Mouse (Mus musculus) NIH3T3 (cell line): Measurements from ENCODE around the gene Iars2.
"Not testable (repeated sequence)": the region's sequence is repeated elsewhere in the genome, so short reads cannot be mapped to it uniquely, and the experiment has no call there.

Source experiments
- DNase-seq: peaks from one replicate; pipeline ENCODE4 v3.0.0-alpha.2; 2012; ENCODE audit warnings: low read depth

Iars2 gene

DNA sequence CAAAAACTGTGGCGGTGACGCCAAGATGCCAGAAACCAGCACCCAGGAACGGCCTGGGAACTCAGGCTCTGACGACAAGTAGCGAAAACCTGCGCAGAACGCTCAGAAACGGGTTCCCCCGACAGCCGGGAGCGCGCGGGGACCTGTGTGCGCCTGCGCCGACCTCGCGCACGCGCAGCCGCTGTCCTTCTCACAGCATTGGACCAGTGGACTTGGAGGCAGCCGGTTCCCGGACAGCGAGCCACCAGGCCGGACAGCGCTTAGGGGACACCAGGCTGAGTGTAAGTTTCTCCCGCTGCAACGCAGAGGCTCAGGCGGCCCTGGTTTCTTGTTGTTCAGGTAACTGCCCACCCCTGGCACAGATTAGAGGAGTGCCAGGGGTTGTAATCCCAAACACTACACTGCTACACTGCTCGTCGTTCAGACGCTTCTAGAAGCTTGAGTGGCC is 2.8 kb upstream of the Iars2 start, which contains the start of gene Bpnt1:
Gene Bpnt1, plus strand, starts transcription at position 167 of the 448 bp plus-strand sequence.
- DNase-seq: peak; percentile 95

DNA sequence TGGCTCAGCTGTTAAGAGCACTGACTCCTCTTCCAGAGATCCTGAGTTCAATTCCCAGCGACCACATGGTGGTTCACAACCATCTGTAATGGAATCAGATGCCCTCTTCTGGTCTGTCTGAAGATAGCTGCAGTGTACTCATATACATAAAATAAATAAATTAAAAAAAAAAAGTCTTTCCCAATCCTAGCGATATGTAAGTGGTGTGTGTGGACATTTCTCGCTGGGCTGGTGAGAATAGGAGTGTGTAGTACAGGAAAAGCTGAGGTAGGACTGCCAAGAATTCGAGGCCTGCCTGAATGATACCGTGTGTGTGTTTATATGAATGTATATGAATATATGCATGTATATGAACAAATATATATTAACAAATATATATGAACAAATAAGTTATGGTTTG is 2.2 kb upstream of the Iars2 start:
- DNase-seq: peak; percentile 36

DNA sequence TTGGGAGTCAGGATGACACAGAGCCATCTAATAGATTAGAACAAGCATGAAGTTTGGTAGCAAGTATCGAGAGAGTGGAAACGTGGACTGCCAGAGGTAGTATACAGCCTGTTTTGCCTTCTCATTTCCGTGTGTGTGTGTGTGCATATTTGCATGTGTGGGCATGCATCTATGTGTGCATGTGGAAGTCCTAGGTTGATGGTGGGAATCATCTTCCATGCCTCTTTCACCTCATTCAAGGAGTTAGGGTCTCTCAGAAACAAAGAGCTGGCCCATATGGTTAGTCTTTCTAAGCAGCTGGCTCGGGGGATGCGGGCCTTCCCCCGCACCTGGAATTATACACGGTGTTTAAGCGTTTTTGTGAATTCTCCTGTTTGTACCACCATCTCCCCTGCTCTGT is 655 bp upstream of the Iars2 start:
- no peak for DNase-seq

DNA sequence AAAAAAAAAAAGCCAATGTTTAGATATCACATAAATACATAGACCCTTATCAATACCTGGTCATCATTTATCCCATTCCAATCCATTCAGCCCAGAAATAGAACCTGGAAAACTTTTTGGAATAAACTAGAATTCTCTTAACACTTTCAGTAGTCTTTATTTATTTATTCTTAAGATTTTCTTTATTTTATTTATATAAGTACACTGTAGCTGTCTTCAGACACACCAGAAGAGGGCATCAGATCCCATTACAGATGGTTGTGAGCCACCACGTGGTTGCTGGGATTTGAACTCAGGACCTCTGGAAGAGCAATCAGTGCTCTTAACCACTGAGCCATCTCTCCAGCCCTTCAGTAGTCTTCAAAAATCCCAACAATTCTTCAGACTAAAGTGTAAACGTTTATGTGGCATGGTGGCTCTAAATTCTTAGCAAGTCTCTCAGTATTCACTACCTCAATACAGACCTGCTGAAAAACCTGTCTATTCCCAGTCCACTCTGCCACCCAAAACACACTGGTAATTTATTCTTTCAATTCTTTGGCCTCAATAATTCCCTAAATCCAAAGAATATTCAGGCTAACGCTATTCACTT is 1.3 kb downstream of the Iars2 start:
- DNase-seq: not testable (repeated sequence)

DNA sequence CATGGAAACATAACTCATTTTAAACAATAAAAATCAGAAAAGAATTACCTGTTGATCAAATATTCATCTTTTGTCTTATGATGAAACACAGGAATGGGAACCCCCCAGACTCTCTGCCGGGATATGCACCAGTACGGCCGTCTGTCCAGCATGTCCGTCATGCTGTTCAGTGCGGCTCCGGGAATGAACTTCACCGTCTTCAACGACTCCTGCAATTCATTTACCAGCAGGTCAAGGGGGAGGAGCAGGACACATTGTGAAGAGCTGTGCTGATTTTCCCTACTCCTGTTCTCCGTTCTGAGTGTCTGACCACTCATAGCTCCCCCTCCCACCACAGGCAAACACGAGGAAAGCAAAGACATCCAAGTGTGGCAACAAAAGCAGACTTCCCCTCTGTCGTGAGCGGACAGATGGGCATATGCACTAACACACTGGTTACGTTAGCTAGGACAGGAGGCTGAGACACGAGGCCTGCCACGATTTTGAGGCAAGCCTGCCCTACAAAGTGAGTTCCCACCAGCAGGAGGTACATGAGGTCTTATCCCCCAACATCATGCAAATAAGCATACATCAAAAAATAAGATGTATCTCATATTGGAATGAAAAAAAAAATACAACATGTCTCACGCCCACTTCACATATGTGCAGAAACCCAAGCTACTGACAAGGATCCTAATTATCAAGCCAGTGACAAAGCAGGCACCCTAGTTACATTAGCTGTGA is 13.2 kb downstream of the Iars2 start:
- no peak for DNase-seq

DNA sequence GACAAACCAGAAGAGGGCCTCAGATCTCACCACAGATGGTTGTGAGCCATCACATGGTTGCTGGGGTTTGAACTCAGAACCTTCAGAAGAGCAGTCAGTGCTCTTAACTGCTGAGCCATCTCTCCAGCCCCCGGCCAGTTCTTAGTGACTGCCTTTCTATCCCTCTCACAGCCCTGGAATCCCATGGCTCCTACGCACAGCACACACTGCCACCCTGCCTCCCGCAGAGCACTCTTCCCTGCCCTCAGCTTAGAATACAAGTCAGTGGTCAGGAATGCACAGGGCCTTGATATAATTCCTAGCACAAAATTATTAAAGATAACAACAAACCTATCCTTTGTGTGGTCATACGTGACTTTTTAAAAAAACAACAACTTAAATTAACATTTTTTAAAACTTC is 14.7 kb downstream of the Iars2 start:
- no peak for DNase-seq

DNA sequence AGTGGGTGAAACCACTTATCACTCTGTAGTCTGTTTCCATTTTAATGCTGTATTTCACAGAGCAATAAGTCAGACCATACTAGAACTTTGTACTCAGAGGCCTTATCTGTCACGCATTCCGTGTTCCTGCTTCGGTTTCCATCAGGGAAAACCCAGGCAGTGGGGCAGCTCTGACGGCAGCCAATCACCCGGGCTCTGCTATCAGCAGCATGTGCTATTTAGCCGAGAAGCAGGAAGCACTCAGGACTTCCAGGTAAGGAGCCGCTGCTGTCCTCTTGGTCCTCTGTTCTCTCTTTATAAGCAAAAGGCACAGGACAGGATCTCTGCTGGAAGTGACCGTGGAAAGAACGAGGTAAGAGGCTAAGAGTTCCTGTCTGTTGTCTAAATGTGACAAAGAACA is 17.2 kb downstream of the Iars2 start:
- DNase-seq: no peak

DNA sequence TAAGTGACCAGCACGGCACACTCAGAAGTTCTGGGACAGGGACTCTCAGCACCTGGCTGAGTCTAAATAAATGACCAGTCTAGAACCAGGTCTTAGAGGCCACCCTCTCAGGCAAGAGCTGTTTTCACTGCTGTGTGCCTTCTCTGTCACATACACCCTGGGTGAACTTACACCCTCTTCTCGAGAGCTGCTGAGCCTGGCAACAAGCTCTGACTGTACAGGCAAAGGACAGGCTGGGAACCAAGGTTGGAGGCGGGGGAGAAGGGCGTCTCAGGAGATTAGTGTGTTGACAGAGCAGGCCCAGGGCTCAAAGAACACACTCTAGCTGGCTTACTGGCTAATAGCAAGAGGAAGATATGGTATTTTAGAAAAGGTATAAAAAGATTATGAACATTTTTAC is 20.3 kb downstream of the Iars2 start:
- no peak for DNase-seq

DNA sequence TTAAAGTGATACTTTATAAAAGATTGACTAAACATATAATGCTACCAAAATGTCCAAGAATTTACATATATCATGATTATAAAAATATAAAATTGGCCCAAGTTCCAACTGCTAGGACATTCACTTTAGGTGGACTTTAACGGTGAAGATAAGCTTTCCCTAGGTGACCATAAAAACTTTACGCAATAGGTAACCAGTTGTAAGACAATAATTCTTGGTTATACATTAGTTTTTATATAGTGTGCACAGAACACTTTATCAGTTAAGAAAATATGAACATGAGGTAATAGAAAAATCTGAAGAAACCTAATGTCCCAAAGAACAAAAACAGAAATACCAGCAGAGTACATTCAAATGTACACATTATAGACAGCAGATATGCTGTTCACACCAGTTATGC is 20.9 kb downstream of the Iars2 start:
- DNase-seq: no peak

DNA sequence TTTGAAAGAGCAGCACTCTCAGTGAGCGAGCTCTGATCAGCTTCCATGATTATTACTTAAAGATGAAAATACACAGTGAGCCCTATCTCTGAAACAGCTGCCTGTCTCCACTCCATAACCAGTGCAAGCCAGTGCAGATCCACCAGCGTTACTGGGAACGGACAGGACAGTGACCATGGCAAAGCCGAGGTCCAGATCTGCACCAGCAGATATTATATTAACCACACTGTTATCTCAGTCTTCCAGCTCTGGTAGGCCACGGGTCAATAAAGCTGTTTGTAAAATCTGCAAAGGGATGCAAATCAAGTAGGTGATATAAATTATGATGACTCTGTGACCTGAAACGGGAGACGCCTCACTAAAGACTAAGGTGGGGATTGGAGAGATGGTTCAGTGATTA is 21.6 kb downstream of the Iars2 start:
- no peak for DNase-seq

DNA sequence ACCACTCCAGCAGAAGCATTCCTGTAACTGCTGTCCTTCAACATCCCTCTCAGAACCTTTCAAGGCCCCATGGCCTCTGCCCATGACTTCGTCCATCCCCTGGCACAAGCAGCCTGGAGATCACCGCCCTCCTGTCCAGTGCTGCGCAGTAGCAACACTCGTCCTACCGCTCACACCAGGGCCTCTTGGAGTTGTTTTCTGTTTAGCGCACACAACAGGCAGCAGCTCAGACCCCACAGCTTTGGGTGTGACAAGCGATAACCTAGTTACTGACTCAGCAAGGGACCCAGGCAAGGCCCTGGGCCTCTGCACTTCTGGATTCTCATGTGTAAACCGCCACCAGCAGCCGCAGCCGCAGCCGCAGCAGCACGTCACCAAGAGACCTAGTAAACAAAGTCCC is 22.4 kb downstream of the Iars2 start:
- no peak for DNase-seq

DNA sequence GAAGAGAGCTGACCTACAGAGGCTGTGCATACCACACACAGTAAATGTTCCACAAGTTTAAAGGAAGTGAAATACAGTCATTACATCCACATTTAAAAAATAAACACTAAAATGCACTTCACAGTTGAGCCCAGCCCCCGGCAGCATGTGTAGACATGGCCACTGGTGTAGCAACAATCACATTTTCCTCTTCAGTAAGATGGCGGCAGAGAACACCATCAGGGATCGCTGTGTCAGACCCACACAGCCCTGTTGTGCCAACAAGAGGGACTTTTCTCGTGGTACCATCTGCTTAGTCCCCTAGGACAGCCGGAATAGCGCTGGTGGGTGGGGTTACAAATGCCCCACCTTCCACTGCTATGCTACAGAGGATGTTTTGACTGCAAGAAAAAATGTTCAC is 26.4 kb downstream of the Iars2 start:
- DNase-seq: no peak

DNA sequence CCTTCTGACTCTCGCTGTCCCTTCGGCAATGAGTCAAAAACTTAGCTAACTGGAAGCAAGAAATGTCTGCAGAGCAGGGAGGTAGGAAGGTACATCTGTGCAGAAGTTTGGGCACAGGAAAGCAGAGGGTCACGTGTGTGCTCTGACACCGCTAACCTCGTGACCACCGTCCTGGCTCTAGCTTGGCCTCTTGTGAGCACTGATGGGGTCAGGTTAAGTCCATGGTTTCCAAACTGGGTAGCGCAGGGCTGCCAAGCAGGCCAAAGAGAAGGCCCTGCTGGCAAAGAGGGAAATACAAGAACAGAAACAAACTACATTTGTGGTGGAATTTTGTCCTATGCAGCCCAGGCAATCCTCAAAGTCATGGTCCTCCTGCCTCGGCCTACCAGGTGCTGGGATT is 30.7 kb downstream of the Iars2 start:
- DNase-seq: no peak

DNA sequence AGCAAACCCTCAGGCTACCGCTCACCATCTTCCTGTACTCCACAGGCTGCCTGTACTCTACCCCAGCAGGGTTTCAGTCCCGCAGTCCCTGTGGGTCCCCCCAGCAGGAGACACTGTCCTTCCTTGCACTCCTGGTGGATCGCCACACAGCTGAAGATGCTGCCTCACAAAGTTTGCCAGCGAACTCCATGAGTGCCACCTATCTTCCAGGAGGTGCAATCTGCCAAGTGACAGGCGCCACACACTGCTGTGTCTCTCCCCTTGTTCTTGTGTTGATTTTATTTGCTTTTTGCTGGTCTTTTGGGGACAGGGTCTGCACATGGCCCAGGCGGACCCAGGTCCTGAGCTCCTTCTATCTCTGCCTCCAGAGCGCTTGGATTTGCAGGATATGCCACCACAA is 32.3 kb downstream of the Iars2 start:
- no peak for DNase-seq

DNA sequence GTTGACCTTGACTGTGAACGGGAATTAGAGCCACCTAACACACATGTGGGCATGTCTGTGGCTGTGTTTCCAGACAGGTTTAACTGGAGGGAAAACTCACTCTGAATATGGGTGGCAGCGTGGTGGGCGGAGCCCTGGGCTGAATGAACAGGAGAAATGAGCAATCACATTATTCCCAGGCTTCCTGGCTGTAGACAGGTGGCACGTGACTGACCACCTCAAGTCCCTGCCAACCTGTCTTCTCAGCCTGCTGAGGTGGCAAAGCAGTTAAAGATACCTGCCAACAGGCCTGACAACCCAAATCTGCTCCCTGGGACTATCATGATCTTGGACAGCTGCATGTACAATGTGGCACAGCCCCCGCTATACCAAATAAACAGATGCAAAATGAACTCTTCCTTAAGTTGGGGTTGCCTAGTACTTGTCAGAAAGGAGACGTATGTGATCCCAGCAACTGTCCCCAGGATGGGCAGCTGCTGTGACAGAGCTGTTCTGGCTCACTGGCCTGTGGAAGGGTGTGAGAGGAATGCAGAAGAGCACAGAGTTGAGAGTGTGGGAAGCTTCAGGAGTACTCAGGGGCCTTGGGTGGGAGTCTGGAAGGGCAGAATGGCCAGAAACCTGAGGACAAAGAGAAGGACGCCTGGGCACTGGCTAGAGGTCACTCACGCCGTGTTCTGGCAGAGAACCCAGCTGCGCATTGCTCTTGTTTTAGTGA is 36.4 kb downstream of the Iars2 start:
- DNase-seq: no peak

DNA sequence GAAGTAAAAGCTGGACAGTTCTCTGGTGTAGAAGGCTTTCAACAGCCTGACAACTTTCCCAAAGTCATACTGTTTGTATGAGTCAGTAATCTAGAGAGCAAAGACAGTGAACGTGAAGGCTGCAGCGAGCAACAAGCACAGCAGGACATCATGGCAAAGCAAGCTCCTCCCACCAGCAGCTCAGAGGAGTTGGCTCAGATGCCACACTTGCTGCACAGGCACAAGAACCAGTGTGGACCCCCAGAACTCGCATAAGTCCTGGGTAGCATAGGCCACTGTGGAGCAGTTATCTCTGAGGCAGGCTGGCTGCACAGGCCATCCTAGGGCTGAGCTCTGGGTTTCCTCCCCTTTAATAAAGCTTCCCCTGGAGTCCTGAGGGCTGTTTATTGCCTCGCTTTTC is 37.9 kb downstream of the Iars2 start:
- peak; percentile 11 for DNase-seq

DNA sequence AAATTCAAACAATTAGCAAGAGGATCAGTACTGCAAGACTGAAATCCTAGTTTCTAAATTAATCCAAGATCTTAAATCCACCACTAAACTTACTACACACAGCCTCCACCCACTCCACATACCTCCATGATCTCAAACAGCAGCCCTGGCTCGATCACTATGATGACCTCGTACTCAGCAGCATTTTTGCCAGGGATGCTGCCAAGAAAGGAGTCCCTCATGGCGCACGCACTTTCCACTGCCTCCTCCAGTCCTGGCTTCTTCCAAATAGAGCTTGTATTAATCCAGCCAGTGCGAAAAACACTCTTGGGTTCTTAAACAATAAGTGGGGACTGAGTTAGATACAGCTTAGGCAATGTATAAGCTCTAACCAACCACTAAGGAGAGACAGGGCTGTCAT is 40.0 kb downstream of the Iars2 start:
- DNase-seq: peak; percentile 79

DNA sequence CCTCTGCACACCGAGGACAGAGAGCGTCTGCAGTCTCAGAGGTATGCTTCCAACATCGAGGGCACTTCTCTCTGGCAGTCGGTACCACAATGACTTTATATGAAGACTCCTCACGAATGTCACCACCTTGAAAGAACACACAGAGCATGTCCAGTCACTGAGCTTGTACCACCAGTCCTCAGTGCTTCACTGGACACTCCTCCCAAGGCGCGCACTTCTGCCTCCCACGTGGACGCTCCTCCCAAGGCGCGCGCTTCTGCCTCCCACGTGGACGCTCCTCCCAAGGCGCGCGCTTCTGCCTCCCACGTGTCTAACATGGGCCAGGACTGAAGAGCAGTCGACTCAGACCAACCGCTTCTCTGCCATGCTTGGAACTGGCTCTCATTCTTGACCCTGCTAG is 42.1 kb downstream of the Iars2 start:
- no peak for DNase-seq

DNA sequence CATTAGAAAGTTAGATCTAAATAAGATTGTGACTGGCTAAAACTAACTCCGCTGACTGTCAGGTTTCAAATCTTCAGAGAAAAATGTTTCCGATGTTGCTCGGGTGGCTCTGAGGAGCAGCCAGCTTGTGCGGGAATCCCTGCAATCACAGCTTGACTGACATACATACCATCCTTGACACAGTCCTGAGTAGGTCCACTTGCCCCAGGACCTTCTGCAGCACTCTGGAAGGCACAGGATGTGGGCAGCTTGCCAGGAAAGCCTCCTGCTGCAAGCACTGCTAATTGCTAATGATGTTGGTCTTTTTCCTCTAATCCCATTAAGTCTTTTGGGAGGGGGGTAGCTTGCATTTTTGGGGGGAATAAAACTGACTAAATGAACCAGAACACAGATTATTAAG is 44.0 kb downstream of the Iars2 start:
- DNase-seq: peak; percentile 10

DNA sequence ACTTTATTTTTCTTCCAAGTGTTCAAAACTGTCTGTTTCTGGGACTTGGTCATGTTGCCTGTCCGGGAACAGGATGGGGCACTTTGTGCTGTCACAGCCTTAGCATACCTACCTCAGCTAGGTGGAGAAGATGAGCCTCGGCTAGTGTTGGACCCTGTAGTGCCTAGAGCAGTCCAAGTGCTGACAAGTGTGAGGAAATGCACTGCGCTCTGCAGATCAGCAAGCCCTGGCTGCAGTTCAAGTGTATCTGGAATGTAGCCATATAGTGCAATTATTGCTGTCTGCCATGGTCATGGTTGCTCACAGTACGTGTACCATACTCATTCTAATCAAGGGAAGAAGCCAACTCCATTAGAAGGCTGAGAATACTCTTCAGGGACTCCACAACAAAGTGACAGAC is 44.5 kb downstream of the Iars2 start:
- DNase-seq: peak; percentile 73

DNA sequence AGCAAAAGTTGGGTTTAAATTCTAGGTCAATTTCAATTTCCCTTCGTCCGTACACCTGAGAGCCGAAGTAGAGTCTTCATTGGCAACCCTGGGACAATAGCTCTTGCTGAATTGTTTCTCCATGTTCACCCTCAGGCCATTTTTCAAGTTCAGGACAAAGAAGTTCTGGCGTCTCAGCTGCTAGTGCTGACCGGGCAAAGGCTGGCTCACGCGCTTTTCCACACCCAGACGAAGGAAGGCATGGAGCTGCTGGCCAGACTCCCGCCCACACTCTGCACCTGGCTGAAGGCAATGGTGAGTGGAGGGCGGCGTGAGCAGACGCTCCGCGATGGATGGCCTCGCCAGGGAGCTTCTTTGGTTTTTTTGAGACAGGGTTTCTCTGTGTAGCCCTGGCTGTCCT is 45.9 kb downstream of the Iars2 start:
- DNase-seq: no peak

DNA sequence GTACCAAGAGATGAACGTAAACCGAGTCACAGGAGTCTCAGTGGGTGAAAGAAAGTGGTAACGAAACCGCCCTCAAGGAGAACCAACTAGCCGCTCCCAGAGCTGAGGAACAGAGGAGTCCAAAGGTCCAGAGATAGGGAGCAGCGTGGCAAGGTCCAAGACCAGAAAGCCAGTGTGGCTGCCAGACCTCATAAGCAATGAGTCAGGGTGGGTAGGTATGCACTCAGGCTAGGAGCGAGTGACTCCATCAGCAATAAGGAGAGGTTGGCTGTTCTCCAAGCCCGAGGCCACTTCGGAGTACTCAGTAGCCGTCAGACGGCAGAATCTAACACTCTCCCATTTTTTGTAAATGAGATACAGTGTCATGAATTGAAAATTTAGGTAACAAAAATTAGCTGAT is 46.4 kb downstream of the Iars2 start:
- peak; percentile 26 for DNase-seq

DNA sequence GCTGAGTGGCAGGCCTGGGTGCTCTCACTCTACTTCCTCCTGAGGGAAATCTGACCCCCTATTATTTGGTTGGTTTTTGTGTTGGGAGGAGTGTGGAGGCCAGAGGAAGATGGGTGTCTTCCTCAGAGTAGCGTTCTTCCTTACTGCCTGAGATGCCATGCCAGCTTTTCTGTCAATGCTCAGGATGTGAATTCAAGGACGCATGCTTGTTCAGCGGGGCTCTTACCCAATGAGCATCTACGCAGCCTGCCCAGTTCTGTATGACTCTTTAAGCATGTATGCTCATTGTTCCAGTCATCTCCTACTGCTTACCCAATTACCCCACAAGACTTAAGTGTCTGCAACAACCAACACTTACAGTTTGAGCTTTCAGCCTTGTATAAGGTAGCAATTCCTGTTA is 48.6 kb downstream of the Iars2 start:
- DNase-seq: no peak
